Mouse (Mus musculus): ENCODE results near the gene Fth1.

GRCm38 (mm10) chr19:10016151-10016550 is 35.8 kb downstream of the Fth1 start:
- TF ChIP-seq EP300 (IDR thresholded peaks at IDR 0.05; ENCODE audit: insufficient read depth, low read depth, low read length) (no peak), CTCF (IDR thresholded peaks at IDR 0.05; ENCODE audit: low read depth, low read length) (no peak), POLR2A (IDR thresholded peaks at IDR 0.05; ENCODE audit: insufficient read depth, low read length) (no peak)

Data from ES-Bruce4 (cell line).